10 mouse cellular contexts compared by ENCODE assay signal in the genomic region with DNA sequence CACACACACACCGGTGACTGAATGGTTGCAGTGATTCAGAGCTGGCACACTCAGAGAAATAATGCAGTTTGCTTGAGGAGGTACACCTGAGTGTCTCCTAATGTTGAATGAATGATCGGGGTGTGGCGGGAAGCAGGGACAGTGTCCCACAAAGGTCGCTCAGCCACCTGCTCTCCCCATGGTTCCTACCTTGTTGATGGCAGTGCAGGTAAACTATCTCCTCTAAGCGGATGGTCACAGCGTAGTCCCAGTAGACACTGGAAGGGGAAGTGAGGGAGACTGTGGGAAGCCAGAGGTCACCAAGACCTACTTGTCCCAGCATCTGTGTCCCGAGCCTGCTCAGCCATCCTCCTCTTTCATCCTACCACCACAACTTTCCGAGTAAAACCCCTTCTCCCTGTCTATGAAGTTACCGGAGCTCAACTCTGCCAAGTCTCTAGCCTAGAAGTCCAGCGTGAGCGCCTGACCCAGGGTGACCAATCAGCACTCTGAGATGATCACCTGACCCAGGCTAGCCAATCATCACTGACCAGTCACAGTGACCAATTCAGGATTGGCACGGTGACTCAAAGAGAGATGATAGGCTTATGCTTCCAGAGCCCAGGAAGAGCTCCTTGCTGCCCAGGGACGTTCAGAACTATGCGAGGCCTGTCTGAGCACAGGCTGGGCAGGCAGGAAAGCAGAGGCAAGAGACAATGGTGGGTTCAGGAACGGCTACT. TPM values are rescaled to one million over a fixed set of nuclear protein-coding genes. Genes with fewer than 3 reads are reported as not detected.
DNase-seq lines count a peak whose midpoint lies in the region; ATAC-seq and TF ChIP-seq lines count a peak whose summit lies in the region.
"Had no signal": no experiment of that assay in that cellular context is flagged by ENCODE, and none has a peak within 500 bp of the region (broad histone marks: within the 10 kb centered on the region; RNA-seq: fewer than 3 reads in every experiment).

No protein-coding gene starts in this region.

- H3K9me3 ChIP-seq in erythroblast, embryonic 14.5 days (ENCODE audit: control insufficient read depth, low read length) = no peaks in the 10 kb centered on the region
- H3K9me3 ChIP-seq in embryonic facial prominence, embryonic 10.5 days = no peaks in the 10 kb centered on the region
- no peaks in the 10 kb centered on the region for H3K9me3 ChIP-seq in intestine, embryonic 15.5 days
- H3K9me3 ChIP-seq in liver, postnatal 0 days (ENCODE audit: low read length) = no peaks in the 10 kb centered on the region

- H3K27me3 ChIP-seq in erythroblast, embryonic 14.5 days (ENCODE audit: control insufficient read depth) = no peaks in the 10 kb centered on the region; the same call in 1 of the 2 replicates
- peaks cover 6% of the 10 kb centered on the region; the same call in 1 of the 2 replicates for H3K27me3 ChIP-seq in embryonic facial prominence, embryonic 10.5 days (replicated peaks; ENCODE audit: low read depth, poor library complexity, severe bottlenecking)
- H3K27me3 ChIP-seq in intestine, embryonic 15.5 days (replicated peaks) = no peaks in the 10 kb centered on the region
- H3K27me3 ChIP-seq in liver, postnatal 0 days (ENCODE audit: insufficient read depth, low read length) = no peaks in the 10 kb centered on the region

- H3K4me1 ChIP-seq in erythroblast, embryonic 14.5 days (ENCODE audit: control insufficient read depth) = no peaks in the 10 kb centered on the region
- peaks cover 20% of the 10 kb centered on the region for H3K4me1 ChIP-seq in embryonic facial prominence, embryonic 10.5 days
- H3K4me1 ChIP-seq in intestine, embryonic 15.5 days (replicated peaks) = no peaks in the 10 kb centered on the region
- no peaks in the 10 kb centered on the region for H3K4me1 ChIP-seq in liver, postnatal 0 days (ENCODE audit: insufficient read depth)

- ATAC-seq in erythroblast, adult 5-6 weeks (replicated peaks; ENCODE audit: low FRiP score, poor library complexity, severe bottlenecking) = no peak
- peak; percentile 90 for ATAC-seq in intestine, embryonic 15.5 days
- ATAC-seq in liver, postnatal 0 days = peak; percentile 93

- TF ChIP-seq EP300 in liver, postnatal 0 days (IDR thresholded peaks at IDR 0.05; ENCODE audit: low read depth) = no peak

- TF ChIP-seq CTCF in liver, postnatal 0 days (IDR thresholded peaks at IDR 0.05; ENCODE audit: low read depth) = no peak

- peak; percentile 86 for DNase-seq in embryonic facial prominence, embryonic 10.5 days (ENCODE audit: low spot score)
- peak; percentile 56 for DNase-seq in liver, postnatal 0 days
- peak; percentile 64 for DNase-seq in retina, adult 2 months (ENCODE audit: low read depth, low spot score)
- DNase-seq in thymus, postnatal 10 days (ENCODE audit: low spot score in 2 of 2) = no peak
- no peak for DNase-seq in left cerebral cortex, adult 11 months (ENCODE audit: low spot score)

- H3K4me2 ChIP-seq in intestine, embryonic 15.5 days (replicated peaks) = peak overlapping the region; percentile 49
- H3K4me2 ChIP-seq in liver, postnatal 0 days (ENCODE audit: low read depth, low read length) = peak overlapping the region; percentile 53

- peak overlapping the region; percentile 28 for H3K9ac ChIP-seq in intestine, embryonic 15.5 days
- H3K9ac ChIP-seq in liver, postnatal 0 days (replicated peaks) = 0 out of 2 replicates have a peak overlapping the region, but pooled peaks have one; percentile 35

- WGBS in embryonic facial prominence, embryonic 10.5 days = 35% methylated on average over 15 of the region's 15 CpGs
- 26% methylated on average over 15 of the region's 15 CpGs for WGBS in intestine, embryonic 15.5 days
- WGBS in liver, postnatal 0 days (ENCODE audit: insufficient replicate concordance) = 40% methylated on average over 15 of the region's 15 CpGs

- H3K36me3 ChIP-seq in erythroblast, embryonic 14.5 days (ENCODE audit: control insufficient read depth) = no peaks in the 10 kb centered on the region; the same call in 1 of the 2 replicates
- peaks cover 38% of the 10 kb centered on the region for H3K36me3 ChIP-seq in embryonic facial prominence, embryonic 10.5 days (replicated peaks)
- no peaks in the 10 kb centered on the region for H3K36me3 ChIP-seq in intestine, embryonic 15.5 days
- no peaks in the 10 kb centered on the region for H3K36me3 ChIP-seq in liver, postnatal 0 days (replicated peaks; ENCODE audit: insufficient read depth, low read length)

- H3K27ac ChIP-seq in embryonic facial prominence, embryonic 10.5 days (replicated peaks) = peak overlapping the region; percentile 80
- no peak overlapping the region for H3K27ac ChIP-seq in intestine, embryonic 15.5 days
- peak overlapping the region; percentile 30; the same call in 1 of the 2 replicates for H3K27ac ChIP-seq in liver, postnatal 0 days (ENCODE audit: low read depth)

- H3K4me3 ChIP-seq in erythroblast, embryonic 14.5 days (replicated peaks) = peak overlapping the region; percentile 40
- peak overlapping the region; percentile 62 for H3K4me3 ChIP-seq in embryonic facial prominence, embryonic 10.5 days
- H3K4me3 ChIP-seq in intestine, embryonic 15.5 days (replicated peaks) = peak overlapping the region; percentile 31
- peak overlapping the region; percentile 7; the same call in 1 of the 2 replicates for H3K4me3 ChIP-seq in liver, postnatal 0 days (ENCODE audit: low read depth, low read length)

RNA-seq across cellular contexts. Expression of gene Sgsm1, which starts 30.3 kb away (rescaled TPM):
- not detected in 2 replicates for polyA plus RNA-seq in erythroblast, embryonic 14.5 days (2012)
- not detected in 2 replicates for total RNA-seq in erythroblast, adult 5-6 weeks (2015; ENCODE audit: low replicate concordance)
- not detected in 2 replicates for total RNA-seq in erythroblast, adult 5-6 weeks (2017; ENCODE audit: low replicate concordance)
- 15.1 and 18.0 TPM in 2 replicates for polyA plus RNA-seq in embryonic facial prominence, embryonic 10.5 days (2016; fragmentation: Nextera tagmentation; extraction: Ambion mirVana)
- polyA plus RNA-seq in intestine, embryonic 15.5 days (2015; fragmentation: Nextera tagmentation; extraction: Ambion mirVana) = 9.6 and 11.3 TPM in 2 replicates
- 0.45 and 0.49 TPM in 2 replicates for polyA plus RNA-seq in liver, postnatal 0 days (2015; fragmentation: Nextera tagmentation; extraction: Ambion mirVana)

RNA-seq across cellular contexts. Expression of gene Tmem211, which starts 53.6 kb away (rescaled TPM):
- not detected in 2 replicates for polyA plus RNA-seq in erythroblast, embryonic 14.5 days (2012)
- total RNA-seq in erythroblast, adult 5-6 weeks (2015; ENCODE audit: low replicate concordance) = not detected in 2 replicates
- total RNA-seq in erythroblast, adult 5-6 weeks (2017; ENCODE audit: low replicate concordance) = not detected in 2 replicates
- 0.21 and 0.46 TPM in 2 replicates for polyA plus RNA-seq in embryonic facial prominence, embryonic 10.5 days (2016; fragmentation: Nextera tagmentation; extraction: Ambion mirVana)
- polyA plus RNA-seq in intestine, embryonic 15.5 days (2015; fragmentation: Nextera tagmentation; extraction: Ambion mirVana) = not detected in 2 replicates
- polyA plus RNA-seq in liver, postnatal 0 days (2015; fragmentation: Nextera tagmentation; extraction: Ambion mirVana) = not detected in 2 replicates
- total RNA-seq: CH12.LX had no signal
- polyA plus RNA-seq: gonadal fat pad, adult 2 months had no signal

RNA-seq across cellular contexts. Expression of gene 2900026A02Rik, which starts 59.3 kb away (rescaled TPM):
- polyA plus RNA-seq in erythroblast, embryonic 14.5 days (2012) = 0.01 and 0.02 TPM in 2 replicates
- total RNA-seq in erythroblast, adult 5-6 weeks (2015; ENCODE audit: low replicate concordance) = 0.42 and 1.2 TPM in 2 replicates
- 0.28 and 0.85 TPM in 2 replicates for total RNA-seq in erythroblast, adult 5-6 weeks (2017; ENCODE audit: low replicate concordance)
- polyA plus RNA-seq in embryonic facial prominence, embryonic 10.5 days (2016; fragmentation: Nextera tagmentation; extraction: Ambion mirVana) = 3.7 and 4.6 TPM in 2 replicates
- polyA plus RNA-seq in intestine, embryonic 15.5 days (2015; fragmentation: Nextera tagmentation; extraction: Ambion mirVana) = 10.0 and 10.7 TPM in 2 replicates
- 2.7 and 3.1 TPM in 2 replicates for polyA plus RNA-seq in liver, postnatal 0 days (2015; fragmentation: Nextera tagmentation; extraction: Ambion mirVana)

Comparison
In these comparisons a context has a peak if more than half of its experiments do, and no peak if none do; other contexts are left out.
1. H3K4me3 ChIP-seq: peak in every context shown above with its lines; median percentile 62 in embryonic facial prominence, embryonic 10.5 days; 40 in erythroblast, embryonic 14.5 days; 31 in intestine, embryonic 15.5 days; 7 in liver, postnatal 0 days.
2. DNase-seq: peak in embryonic facial prominence, embryonic 10.5 days (single experiment), liver, postnatal 0 days (single experiment) and retina, adult 2 months (single experiment); none in thymus, postnatal 10 days (0 of 2) and left cerebral cortex, adult 11 months (single experiment).